Mouse (Mus musculus): ENCODE results near the gene Actr10.

Gene Actr10

GRCm38 (mm10) chr12:70958640-70959039, 21.0 kb downstream of the Actr10 start:
- in situ Hi-C loops (cut with MboI, MseI), result loop anchor here (10.0 kb wide), 1 partner anchor 346 kb away; the partner anchor contains the start of gene Dact1

DNA sequence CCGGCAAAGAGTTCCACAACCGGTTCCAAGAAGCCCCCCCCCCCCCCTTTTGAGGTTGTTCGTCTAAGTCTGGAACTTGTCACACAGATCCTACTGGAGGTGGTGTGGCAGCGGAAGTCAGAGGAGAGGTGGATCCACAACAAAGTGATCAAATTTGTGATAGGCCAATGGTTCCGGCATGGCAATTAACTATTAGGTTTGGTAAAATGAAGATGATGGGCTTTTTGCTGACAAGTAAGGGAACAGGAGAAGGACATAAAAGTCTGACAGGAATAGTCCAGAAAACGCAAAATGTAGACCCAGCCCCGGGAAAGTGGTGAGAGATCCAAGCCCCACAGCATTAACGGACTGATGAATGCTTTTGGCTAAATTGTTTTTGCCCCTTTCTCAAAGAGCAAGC, 29.9 kb downstream of the Actr10 start:
- in situ Hi-C loops (cut with MboI, MseI), result loop anchor here (5.0 kb wide), 1 partner anchor 50 kb away; the partner anchor contains the start of gene Arid4a

DNA sequence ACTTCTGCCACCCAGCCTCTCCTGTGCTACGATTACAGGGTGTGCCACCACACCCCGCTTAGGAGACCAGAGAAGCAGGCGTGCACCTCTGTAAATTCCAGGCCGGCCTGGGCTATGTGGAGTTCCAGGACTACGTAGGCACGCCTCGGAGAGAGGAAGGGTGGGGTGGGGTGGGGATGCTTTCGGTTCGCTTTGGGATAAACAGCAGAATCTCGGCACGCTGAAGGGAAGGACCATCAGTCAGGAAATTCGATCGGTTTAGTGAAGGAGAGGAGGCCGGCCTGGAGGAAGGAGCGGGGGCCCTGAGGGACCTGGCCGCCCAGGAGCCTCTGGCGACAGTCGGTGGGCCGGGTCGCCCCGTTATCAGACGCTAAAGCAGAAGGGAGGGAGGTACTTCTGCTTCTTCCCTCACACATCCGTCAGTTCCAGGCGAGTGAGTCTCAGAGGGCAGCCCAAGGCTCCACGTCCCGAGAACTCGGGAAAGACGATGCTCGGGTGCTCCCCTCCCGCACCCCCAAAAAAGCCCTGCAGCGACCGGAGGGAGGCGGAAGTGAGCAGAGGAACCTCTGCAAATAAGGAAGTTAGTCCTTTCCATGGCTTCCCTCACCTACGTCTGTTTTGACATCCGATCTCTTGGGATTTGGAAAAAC, 30.6 kb downstream of the Actr10 start:
- in situ Hi-C loops (cut with MboI, MseI), result loop anchor here (5.0 kb wide), 1 partner anchor 49 kb away; the partner anchor contains the start of gene Arid4a

GRCm38 (mm10) chr12:70968791-70969307, 31.2 kb downstream of the Actr10 start:
- in situ Hi-C loops (cut with MboI, MseI), result loop anchor here (5.0 kb wide), 1 partner anchor 48 kb away; the partner anchor contains the start of gene Arid4a

GRCm38 (mm10) chr12:70969485-70970184, 32.0 kb downstream of the Actr10 start:
- in situ Hi-C loops (cut with MboI, MseI), result loop anchor here (5.0 kb wide), 1 partner anchor 48 kb away; the partner anchor contains the start of gene Arid4a

GRCm38 (mm10) chr12:70973831-70974230, 36.2 kb downstream of the Actr10 start:
- in situ Hi-C loops (cut with MboI, MseI), result no loop called here

- in situ Hi-C loops (cut with MboI, MseI), result no loop called here
Measured at GRCm38 (mm10) chr12:70974441-70975266, 37.0 kb downstream of the Actr10 start, which contains the start of gene Psma3. Gene Psma3, plus strand, starts transcription at chr12:70974621.

DNA sequence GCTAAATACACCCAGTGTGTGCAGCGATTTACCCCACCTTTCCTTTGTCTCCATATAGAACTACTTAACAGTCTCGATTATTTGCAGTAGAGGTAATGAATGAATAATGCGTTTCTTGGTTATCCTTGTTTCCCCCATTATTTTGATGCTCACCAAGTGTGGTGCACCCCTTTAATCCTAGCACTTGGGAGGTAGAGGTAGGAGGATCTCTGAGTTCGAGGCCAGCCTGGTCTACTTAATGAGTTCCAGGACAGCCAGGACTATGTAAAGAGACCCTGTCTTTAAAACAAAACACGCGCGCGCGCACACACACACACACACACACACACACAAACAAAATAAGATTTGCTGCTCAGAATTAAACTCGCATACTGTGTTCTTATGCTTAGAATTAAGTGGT, 37.7 kb downstream of the Actr10 start:
- in situ Hi-C loops (cut with MboI, MseI), result no loop called here

DNA sequence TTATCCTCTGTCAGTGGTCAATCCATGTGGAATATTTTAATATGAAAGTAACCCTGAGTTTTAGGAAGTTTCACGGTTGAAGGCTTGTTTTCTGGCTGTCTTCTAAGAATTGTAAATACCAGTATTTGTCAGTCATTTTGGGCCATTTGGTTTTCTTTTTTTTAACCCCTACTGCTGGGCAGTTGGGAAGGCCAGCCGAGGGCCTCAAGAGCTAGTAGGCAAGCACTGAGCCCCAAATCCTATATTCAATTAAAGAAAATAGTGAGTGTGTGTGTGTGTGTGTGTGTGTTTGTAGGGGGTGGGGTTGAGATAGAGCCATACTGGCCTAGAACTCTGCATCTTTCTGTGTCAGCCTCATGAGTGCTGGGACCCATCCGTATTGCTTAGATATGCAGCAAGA, 38.2 kb downstream of the Actr10 start:
- in situ Hi-C loops (cut with MboI, MseI), result no loop called here

DNA sequence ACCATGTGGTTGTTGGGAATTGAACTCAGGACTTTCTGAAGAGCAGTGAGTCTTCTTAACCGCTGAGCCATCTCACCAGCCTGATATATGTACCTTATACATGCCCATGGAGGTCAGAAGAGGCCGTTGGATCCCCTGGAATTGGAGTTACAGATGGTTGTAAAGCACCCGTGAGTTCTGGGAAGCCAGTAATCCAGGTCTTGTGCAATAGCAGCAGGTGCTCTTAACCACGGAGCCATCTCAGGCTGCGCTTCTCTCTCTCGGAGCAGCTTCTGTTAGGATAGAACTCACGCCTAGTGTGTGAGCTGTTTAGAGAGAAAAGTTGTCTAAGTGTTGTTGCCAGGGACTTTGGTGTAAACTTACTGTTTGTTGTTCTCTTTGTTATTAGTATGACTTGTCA, 40.7 kb downstream of the Actr10 start:
- in situ Hi-C loops (cut with MboI, MseI), result no loop called here

DNA sequence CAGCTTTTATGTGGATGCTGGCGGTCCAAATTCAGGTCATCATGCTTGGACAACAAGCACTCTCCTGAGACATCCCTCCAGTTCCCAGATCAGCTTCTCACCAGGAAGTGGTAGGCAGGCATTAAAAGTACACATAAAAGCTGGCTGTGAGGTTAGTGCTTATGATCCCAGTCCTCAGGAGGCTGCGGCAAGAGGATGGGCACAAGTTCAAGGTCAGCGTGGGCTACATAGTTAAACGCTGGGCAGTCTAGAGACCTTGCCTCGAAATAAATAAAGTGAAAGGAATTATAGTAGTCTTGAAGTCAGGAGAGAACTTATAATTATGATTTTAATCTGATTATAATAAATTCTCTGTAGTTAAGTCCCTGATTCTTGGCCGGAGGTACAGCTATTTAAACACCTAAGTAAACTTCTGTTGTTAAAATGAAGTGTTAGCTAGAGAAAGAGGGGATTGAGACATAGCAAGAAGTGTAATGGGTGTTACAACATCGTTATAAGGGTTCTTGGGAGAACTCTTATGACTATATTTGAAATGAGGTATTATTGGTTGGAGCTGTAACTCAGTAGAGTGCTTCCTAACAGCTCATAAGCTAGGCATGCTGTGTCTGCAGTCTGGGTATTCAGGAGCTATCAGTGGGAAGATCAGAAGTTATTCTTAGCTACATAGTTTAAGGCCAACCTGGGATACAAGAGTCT, 47.3 kb downstream of the Actr10 start:
- in situ Hi-C loops (cut with MboI, MseI), result no loop called here

GRCm38 (mm10) chr12:70997225-70997624, 59.6 kb downstream of the Actr10 start:
- in situ Hi-C loops (cut with MboI, MseI), result no loop called here

DNA sequence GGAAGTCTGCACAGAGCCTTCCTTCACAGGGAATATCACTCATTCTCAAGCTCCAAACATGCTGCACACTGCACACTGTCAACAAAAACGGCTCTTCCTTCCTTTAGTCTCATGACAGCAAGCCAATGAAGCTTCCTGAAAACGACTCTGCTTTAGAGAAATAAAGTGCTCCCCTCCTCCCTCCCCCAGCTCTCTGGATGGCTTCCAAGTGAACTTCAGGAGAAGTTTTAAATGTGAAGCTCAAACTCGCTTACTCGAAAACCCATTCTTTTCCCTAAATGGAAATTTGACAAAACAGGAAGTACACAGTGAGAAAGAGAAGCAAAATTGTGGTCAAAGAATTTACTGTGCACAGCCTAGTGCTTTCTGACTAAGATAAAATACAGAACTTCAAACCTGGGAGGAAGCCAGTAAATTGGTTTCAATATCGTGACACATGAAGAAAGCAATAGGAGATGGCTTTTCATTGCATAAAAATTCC, 61.8 kb downstream of the Actr10 start:
- in situ Hi-C loops (cut with MboI, MseI), result no loop called here

DNA sequence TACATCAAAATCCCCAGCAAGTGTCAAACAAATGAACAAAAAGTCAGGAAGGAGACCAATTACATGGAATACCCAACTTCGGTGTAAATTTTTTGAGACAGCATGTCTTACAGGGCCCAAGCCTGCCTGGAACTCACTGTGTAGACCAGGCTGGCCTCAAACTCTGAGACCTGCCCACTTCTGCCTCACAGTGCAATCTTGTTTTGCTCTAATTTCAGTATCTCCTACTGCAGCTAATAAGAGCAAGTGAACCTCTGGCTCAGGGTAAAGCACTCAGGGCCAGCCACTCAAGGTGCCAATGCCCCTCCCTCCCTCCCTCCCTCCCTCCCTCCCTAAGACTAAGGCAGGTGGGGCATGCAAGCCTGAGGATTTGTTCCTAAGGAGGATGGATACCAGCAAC, 62.7 kb downstream of the Actr10 start:
- in situ Hi-C loops (cut with MboI, MseI), result no loop called here

DNA sequence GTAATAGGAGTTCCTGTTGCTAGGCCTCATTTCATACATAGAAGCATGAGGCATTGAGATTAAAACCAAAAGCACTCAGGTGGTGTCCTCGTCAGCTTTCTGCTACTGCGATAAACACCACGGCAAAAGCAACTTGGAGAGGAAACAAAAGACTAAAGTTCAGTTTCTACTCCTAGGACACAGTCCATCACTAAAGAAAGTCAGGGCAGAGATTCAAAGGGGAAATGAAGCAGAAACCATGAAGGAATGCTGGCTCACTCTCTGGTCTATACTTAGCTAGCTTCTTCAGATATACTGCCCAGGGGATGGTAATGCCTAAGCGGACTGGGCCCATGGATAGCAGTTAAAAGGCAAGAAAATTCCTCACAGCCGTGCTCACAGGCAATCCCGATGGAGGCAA, 63.8 kb downstream of the Actr10 start:
- in situ Hi-C loops (cut with MboI, MseI), result no loop called here

- in situ Hi-C loops (cut with MboI, MseI), result no loop called here
Measured at GRCm38 (mm10) chr12:71003760-71004426, 66.2 kb downstream of the Actr10 start.

GRCm38 (mm10) chr12:71006141-71006540, 68.5 kb downstream of the Actr10 start:
- in situ Hi-C loops (cut with MboI, MseI), result no loop called here

DNA sequence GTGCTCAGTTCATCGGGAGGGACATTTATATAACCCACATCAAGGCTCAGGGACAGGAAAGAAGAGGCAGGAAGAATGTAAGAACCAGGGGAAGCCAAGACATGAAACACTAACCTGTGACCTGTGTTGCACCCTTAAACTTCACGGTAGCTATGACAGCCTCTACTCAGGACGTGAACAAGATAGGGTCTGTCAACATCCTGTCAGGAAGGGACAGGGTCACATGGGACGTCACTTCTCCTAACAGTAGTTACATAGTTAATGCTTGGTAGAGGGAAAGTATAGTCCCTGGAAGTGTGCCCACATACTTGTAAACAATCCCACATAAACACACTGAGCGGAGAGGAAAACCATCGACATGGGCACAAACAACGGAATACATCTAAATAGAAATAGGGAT, 69.2 kb downstream of the Actr10 start:
- in situ Hi-C loops (cut with MboI, MseI), result no loop called here

GRCm38 (mm10) chr12:71009769-71010168, 72.1 kb downstream of the Actr10 start:
- in situ Hi-C loops (cut with MboI, MseI), result no loop called here

All from regulatory T cell (primary cell).